Mouse (Mus musculus): Measurements from ENCODE around the gene Fmnl1.

GRCm38 (mm10) chr11:103229608-103230007 lies 58.7 kb downstream of the Fmnl1 start:
- TF ChIP-seq CTCF (IDR thresholded peaks at IDR 0.05; ENCODE audit: control insufficient read depth, insufficient read depth, insufficient read length) (no peak), CEBPB (IDR thresholded peaks at IDR 0.05; ENCODE audit: low read depth) (no peak), FOSL1 (IDR thresholded peaks at IDR 0.05; ENCODE audit: insufficient read depth, low read length, poor library complexity, severe bottlenecking) (no peak), MYOG (IDR thresholded peaks at IDR 0.05; ENCODE audit: control insufficient read depth, extremely low read depth, insufficient read length) (no peak)

Data from C2C12 (cell line).